ENCODE assay signal across 20 mouse cellular contexts in the genomic region with DNA sequence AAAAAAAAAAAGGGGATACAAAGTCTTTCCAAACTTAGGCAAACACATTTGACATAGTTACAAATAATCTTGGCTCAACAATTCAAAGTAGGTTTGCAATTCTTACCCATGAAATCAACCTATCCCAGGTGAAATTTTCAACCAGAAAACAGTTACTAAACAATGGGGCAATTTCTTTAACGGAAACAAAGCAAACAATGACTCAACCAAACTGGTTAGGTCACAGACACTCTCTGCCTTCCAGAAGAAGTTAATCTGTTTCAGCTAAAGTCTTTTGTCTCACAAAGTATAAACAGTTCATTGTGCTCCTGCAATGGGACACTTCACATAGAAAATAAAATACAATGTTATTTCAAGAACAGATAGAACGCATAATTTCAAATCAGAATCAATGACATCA.
"Had no signal": no experiment of that assay in that cellular context is flagged by ENCODE, and none has a peak within 500 bp of the region (broad histone marks: within the 10 kb centered on the region; RNA-seq: fewer than 3 reads in every experiment).

No protein-coding gene starts in this region.

- H3K4me1 ChIP-seq: liver, embryonic 13.5 days; liver, embryonic 15.5 days; lung, embryonic 15.5 days; megakaryocyte, embryonic 14.5 days; midbrain, embryonic 12.5 days; neural tube, embryonic 13.5 days; neural tube, embryonic 15.5 days had no signal

- H3K27me3 ChIP-seq: liver, embryonic 13.5 days; liver, embryonic 15.5 days; lung, embryonic 15.5 days; megakaryocyte, embryonic 14.5 days; midbrain, embryonic 12.5 days; neural tube, embryonic 13.5 days; neural tube, embryonic 15.5 days had no signal

- ATAC-seq: liver, postnatal 0 days had no signal

- DNase-seq: liver, embryonic 13.5 days; liver, postnatal 0 days; lung, adult 2 months; lung, postnatal 14 days; right cerebral cortex, adult 18-20 months; right cerebral cortex, postnatal 25 days; right cerebral cortex, postnatal 4 days; spleen, adult 18-20 months; thymus, adult 18-20 months; thymus, postnatal 14 days; thymus, postnatal 36 days had no signal

- H3K9ac ChIP-seq: liver, embryonic 13.5 days; liver, embryonic 15.5 days; liver, postnatal 0 days; lung, embryonic 15.5 days; midbrain, embryonic 12.5 days; neural tube, embryonic 13.5 days; neural tube, embryonic 15.5 days had no signal

- H3K4me3 ChIP-seq: liver, embryonic 13.5 days; liver, embryonic 15.5 days; lung, embryonic 15.5 days; megakaryocyte, embryonic 14.5 days; midbrain, embryonic 12.5 days; myocyte; neural tube, embryonic 13.5 days; neural tube, embryonic 15.5 days had no signal

- H3K27ac ChIP-seq: liver, embryonic 13.5 days; liver, embryonic 15.5 days; lung, embryonic 15.5 days; macrophage; midbrain, embryonic 12.5 days; neural tube, embryonic 13.5 days; neural tube, embryonic 15.5 days had no signal

- H3K4me2 ChIP-seq: liver, embryonic 11.5 days; liver, embryonic 13.5 days; liver, embryonic 15.5 days; lung, embryonic 15.5 days; midbrain, embryonic 12.5 days; neural tube, embryonic 13.5 days; neural tube, embryonic 15.5 days had no signal

- H3K36me3 ChIP-seq: liver, embryonic 13.5 days; liver, embryonic 15.5 days; lung, embryonic 15.5 days; midbrain, embryonic 12.5 days; neural tube, embryonic 15.5 days had no signal

- H3K9me3 ChIP-seq: liver, embryonic 13.5 days; liver, embryonic 15.5 days; lung, embryonic 15.5 days; megakaryocyte, embryonic 14.5 days; midbrain, embryonic 12.5 days; neural tube, embryonic 13.5 days; neural tube, embryonic 15.5 days had no signal
